Mouse (Mus musculus) kidney, adult 2 months (tissue): ENCODE measurements at regions not wholly inside any gene's neighbourhood (a gene's known extent, or its start where the extent isn't known, plus 50 kb on each side); places are given as distances from the start of the nearest gene placed in this dataset.

Experiments
- DNase-seq: peaks from one replicate; pipeline ENCODE4 v3.0.0; 2021
- H3K27ac ChIP-seq: fragments of 200-500 bp; 2 replicates; pipeline ENCODE4 v1.5.1; 2012; ENCODE audit warnings: low read depth, low read length, control low read depth, inconsistent platforms; ENCODE audit not compliant: insufficient read depth
- H3K27me3 ChIP-seq: fragments of 200-500 bp; replicated peaks from 2 replicates; pipeline ENCODE4 v1.6.1; 2012; ENCODE audit warnings: mild to moderate bottlenecking, moderate library complexity, low read length, inconsistent platforms; ENCODE audit not compliant: control insufficient read depth, insufficient read depth
- H3K36me3 ChIP-seq: fragments of 200-500 bp; 2 replicates; pipeline ENCODE4 v1.6.1; 2012; ENCODE audit warnings: mild to moderate bottlenecking, moderate library complexity, low read length, inconsistent platforms; ENCODE audit not compliant: control insufficient read depth, insufficient read depth
- H3K4me1 ChIP-seq: fragments of 200-500 bp; 2 replicates; pipeline ENCODE4 v1.6.1; 2011; ENCODE audit warnings: low read length; ENCODE audit not compliant: control insufficient read depth, insufficient read depth
- H3K4me3 ChIP-seq: fragments of 200-500 bp; 2 replicates; pipeline ENCODE4 v1.5.1; 2011; ENCODE audit warnings: mild to moderate bottlenecking, low read depth, low read length, control low read depth; ENCODE audit not compliant: insufficient read depth
- CTCF ChIP-seq: fragments of 200-500 bp; conservative IDR thresholded peaks from 2 replicates; pipeline ENCODE4 v1.5.1; 2011; ENCODE audit warnings: low read depth, mild to moderate bottlenecking, control low read depth, low read length, moderate library complexity, mixed read lengths; ENCODE audit not compliant: insufficient read depth, insufficient read length
- POLR2A ChIP-seq: fragments of 200-500 bp; IDR thresholded peaks from one replicate; pipeline ENCODE4 v1.6.1; 2011; ENCODE audit warnings: low read depth, low read length, control low read depth
- WGBS: fragments of 180-500 bp; shearing (Covaris S2); methylation state at CpG from one replicate; pipeline ENCODE4 v1.1.7; 2018; 5-methylcytosine and 5-hydroxymethylcytosine counted together

- H3K4me1 ChIP-seq, result no peaks in the 10 kb centered on the region
- no peaks in the 10 kb centered on the region for H3K27me3 ChIP-seq
- DNase-seq, result no peak
- TF ChIP-seq CTCF, result no peak
- TF ChIP-seq POLR2A, result no peak
- no peak overlapping the region for H3K4me3 ChIP-seq
- no peaks in the 10 kb centered on the region for H3K36me3 ChIP-seq
- H3K27ac ChIP-seq, result no peak overlapping the region
- 84% methylated on average over 8 of the region's 8 CpGs for WGBS
These were observed 100.1 kb upstream of the Egln3 start for GRCm38 (mm10) chr12:54303746-54304145.

DNA sequence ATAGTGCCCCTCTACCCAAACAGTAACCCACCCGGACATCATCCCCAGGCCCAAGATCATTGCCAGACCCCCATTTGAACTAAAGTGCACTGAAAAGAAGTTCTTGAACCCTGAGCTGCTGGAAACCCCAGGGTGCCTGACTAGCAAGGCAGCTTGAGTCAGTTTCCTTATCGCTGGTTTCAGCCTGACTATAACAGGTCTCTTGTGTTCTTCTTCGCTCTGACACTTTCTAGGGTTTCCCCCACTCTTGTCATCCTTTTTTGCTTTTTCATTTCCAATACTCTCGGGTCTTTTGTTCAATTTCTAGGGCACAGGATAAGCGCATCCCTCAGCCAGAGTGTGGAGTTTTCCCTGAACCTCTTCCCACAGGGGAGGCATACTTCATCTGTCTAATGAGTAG is 95.8 kb upstream of the Egln3 start:
- Histone ChIP-seq H3K27me3 (no peaks in the 10 kb centered on the region; the same call in 1 of the 2 replicates), H3K4me1 (no peaks in the 10 kb centered on the region), H3K36me3 (no peaks in the 10 kb centered on the region), H3K4me3 (no peak overlapping the region), H3K27ac (no peak overlapping the region)
- DNase-seq, result no peak
- WGBS, result 83% methylated on average over 5 of the region's 5 CpGs
- TF ChIP-seq POLR2A (no peak), CTCF (no peak)

- 62% methylated on average over 2 of the region's 2 CpGs for WGBS
- TF ChIP-seq POLR2A (no peak), CTCF (no peak)
- no peaks in the 10 kb centered on the region for H3K36me3 ChIP-seq
- H3K4me3 ChIP-seq, result no peak overlapping the region
- H3K27ac ChIP-seq, result no peak overlapping the region
- DNase-seq, result no peak
- H3K27me3 ChIP-seq, result no peaks in the 10 kb centered on the region; the same call in 1 of the 2 replicates
- no peaks in the 10 kb centered on the region for H3K4me1 ChIP-seq
These were observed 89.6 kb upstream of the Egln3 start for GRCm38 (mm10) chr12:54293248-54293647.

GRCm38 (mm10) chr12:54290311-54290710 is 86.7 kb upstream of the Egln3 start:
- DNase-seq, result no peak
- Histone ChIP-seq H3K27me3 (no peaks in the 10 kb centered on the region; the same call in 1 of the 2 replicates), H3K36me3 (no peaks in the 10 kb centered on the region), H3K4me3 (no peak overlapping the region), H3K4me1 (no peaks in the 10 kb centered on the region), H3K27ac (no peak overlapping the region)
- 80% methylated on average over 2 of the region's 2 CpGs for WGBS
- no peak for TF ChIP-seq CTCF
- TF ChIP-seq POLR2A, result no peak

DNA sequence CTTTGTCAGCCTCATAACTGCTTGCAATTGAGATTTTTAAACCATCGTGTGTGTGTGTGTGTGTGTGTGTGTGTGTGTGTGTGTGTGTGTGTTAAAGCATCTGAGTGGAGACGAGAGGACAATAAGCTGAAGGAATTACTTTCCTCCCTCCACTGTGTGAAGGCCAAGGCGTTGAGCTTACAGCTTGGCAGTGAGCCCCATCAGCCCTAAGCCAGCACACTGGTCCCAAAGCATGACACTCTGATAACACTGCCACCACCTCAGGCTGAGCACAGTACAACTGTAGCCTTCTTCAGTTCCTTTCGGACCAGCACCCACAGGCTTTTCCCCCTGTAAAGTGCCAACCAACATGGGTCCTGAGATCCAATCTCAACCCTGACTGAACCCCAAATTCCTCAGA is 85.1 kb upstream of the Egln3 start:
- no peak overlapping the region for H3K27ac ChIP-seq
- 75% methylated on average over 4 of the region's 4 CpGs for WGBS
- H3K27me3 ChIP-seq, result no peaks in the 10 kb centered on the region
- no peaks in the 10 kb centered on the region for H3K36me3 ChIP-seq
- DNase-seq, result no peak
- TF ChIP-seq POLR2A (no peak), CTCF (no peak)
- H3K4me3 ChIP-seq, result no peak overlapping the region
- no peaks in the 10 kb centered on the region for H3K4me1 ChIP-seq

GRCm38 (mm10) chr12:54288041-54288502 is 84.4 kb upstream of the Egln3 start:
- Histone ChIP-seq H3K27ac (no peak overlapping the region), H3K4me3 (no peak overlapping the region), H3K27me3 (no peaks in the 10 kb centered on the region), H3K36me3 (no peaks in the 10 kb centered on the region), H3K4me1 (no peaks in the 10 kb centered on the region)
- 71% methylated on average over 6 of the region's 6 CpGs for WGBS
- DNase-seq, result no peak
- no peak for TF ChIP-seq CTCF
- no peak for TF ChIP-seq POLR2A

DNA sequence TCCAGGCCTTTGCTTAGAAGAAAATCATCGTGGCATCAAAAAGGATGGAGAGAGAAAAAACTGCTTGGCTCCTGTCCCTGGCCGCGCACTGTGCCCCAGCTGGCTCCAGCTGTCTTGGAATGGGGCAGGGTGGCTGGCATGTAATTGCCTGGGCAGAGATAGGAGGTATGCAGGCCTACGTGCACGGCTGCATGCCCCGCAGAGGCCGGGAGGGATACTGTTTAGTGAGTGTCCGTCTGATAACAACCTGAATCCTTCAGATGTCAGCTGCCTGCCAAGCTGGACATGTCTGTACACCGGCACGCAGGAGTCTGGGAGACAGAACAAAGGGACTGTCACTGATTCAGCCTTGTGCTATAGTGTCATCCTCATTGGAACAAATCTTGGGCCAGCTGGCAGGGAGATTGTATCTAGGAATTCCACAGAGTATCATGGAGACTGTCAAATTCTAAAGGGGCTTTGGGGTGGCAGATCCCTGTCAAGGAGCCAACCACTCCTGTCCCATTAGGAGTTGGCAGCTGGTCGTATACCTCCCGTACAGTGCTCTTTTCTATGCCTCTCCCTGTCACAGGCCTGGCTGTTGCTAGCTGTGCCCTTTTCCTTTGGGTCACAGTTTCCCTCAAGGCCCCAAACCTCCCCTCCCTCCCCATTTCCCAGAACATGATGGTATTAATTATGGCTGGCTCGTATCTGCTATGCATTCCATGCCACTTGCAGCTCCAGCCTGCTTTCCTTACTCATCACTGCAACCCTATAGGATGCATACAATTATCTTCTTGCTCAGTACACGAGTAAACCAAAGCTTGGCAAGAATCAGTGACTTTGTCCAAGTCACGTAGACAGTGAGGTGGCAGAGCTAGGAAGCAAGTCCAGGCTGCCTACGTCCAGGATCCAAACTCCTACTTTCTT is 83.5 kb upstream of the Egln3 start:
- Histone ChIP-seq H3K27me3 (no peaks in the 10 kb centered on the region), H3K36me3 (no peaks in the 10 kb centered on the region), H3K4me1 (no peaks in the 10 kb centered on the region), H3K4me3 (no peak overlapping the region), H3K27ac (no peak overlapping the region)
- no peak for TF ChIP-seq POLR2A
- no peak for TF ChIP-seq CTCF
- 79% methylated on average over 16 of the region's 16 CpGs for WGBS
- DNase-seq, result no peak
